Mouse (Mus musculus) brain, embryonic 18.5 days (tissue): ENCODE measurements around the gene Grap2.

ENCODE experiments used
- DNase-seq: peaks from one replicate; pipeline ENCODE4 v3.0.0-alpha.2; 2012; ENCODE audit warnings: low read depth, low spot score

The Grap2 gene

GRCm38 (mm10) chr15:80680347-80681030, 108.1 kb downstream of the Grap2 start:
- DNase-seq, result no peak

- DNase-seq, result no peak
Measured at GRCm38 (mm10) chr15:80681466-80681881, 109.1 kb downstream of the Grap2 start.

GRCm38 (mm10) chr15:80682343-80682742, 109.9 kb downstream of the Grap2 start:
- DNase-seq, result no peak

GRCm38 (mm10) chr15:80683151-80683550, 110.8 kb downstream of the Grap2 start:
- no peak for DNase-seq

GRCm38 (mm10) chr15:80683990-80684389, 111.6 kb downstream of the Grap2 start:
- no peak for DNase-seq

GRCm38 (mm10) chr15:80684786-80685602, 112.6 kb downstream of the Grap2 start:
- DNase-seq, result no peak

GRCm38 (mm10) chr15:80685603-80685895, 113.2 kb downstream of the Grap2 start:
- DNase-seq, result no peak

- DNase-seq, result no peak
Measured at GRCm38 (mm10) chr15:80688536-80688935, 116.1 kb downstream of the Grap2 start.

- no peak for DNase-seq
Measured at GRCm38 (mm10) chr15:80693492-80693891, 121.1 kb downstream of the Grap2 start.

GRCm38 (mm10) chr15:80694125-80694910, 121.9 kb downstream of the Grap2 start:
- DNase-seq, result no peak

GRCm38 (mm10) chr15:80697564-80697963, 125.2 kb downstream of the Grap2 start:
- DNase-seq, result no peak

GRCm38 (mm10) chr15:80701481-80702257, 129.3 kb downstream of the Grap2 start:
- no peak for DNase-seq
